Mouse (Mus musculus): ENCODE data around the gene Olfr412. TPM values are rescaled to one million over a fixed set of nuclear protein-coding genes. Genes with fewer than 3 reads are reported as not detected.

Gene Olfr412
- polyA plus RNA-seq, 1 experiment = not detected

GRCm38 (mm10) chr11:74405201-74405600 is 43.3 kb downstream of the Olfr412 start:
- no peak overlapping the region for H3K4me3 ChIP-seq (ENCODE audit: insufficient read depth, low read depth, low read length)
- H3K4me1 ChIP-seq (ENCODE audit: control insufficient read depth, insufficient read depth, insufficient read length, low read length) = peaks cover 5% of the 10 kb centered on the region; the same call in 1 of the 2 replicates
- H3K27ac ChIP-seq (replicated peaks; ENCODE audit: low read depth, low read length) = no peak overlapping the region

DNA sequence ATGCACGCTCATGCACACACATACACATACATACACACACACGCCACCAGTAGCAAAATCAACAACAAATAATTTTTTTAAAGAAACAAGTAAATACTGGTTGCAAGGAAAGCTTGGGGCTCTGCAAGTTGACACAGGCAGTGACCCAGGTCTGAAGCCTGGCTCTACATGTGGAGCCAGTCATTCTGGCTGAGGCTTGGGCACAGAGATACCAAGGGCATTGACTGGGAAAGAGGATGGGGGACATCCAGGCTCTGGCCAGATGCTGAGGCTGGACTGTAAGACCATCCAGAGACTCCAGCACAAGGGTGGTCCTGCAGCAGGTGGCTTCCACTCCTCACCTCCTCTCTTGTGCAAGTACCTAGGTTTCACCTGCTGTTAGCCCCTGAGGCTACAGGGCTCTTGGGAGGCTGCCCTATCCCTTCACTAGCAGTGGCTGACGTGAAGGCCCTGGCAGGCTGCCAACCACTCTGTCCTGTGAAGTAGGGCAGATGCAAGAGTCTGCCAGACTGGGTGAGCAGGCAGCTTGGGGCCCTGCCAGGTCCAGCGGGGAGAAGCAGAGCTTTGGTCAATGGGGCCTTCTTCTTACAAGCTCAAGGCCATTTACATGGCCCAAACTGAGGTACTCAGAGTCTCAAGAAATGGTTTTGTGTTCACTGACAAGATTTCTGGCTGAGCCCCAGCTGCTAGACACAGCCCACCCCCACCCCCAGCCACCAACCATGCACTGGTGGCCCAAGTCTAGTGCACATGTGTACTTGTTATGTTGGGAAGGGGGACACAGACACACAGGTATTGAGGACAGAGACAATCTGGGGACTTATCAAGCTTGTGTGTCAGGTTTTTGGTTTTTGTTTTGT is 46.9 kb downstream of the Olfr412 start:
- no peak overlapping the region for H3K27ac ChIP-seq (replicated peaks; ENCODE audit: low read depth, low read length)
- no peak overlapping the region for H3K4me3 ChIP-seq (ENCODE audit: insufficient read depth, low read depth, low read length)
- peaks cover 15% of the 10 kb centered on the region for H3K4me1 ChIP-seq (ENCODE audit: control insufficient read depth, insufficient read depth, insufficient read length, low read length)

- Histone ChIP-seq H3K4me1 (ENCODE audit: control insufficient read depth, insufficient read depth, insufficient read length, low read length) (peaks cover 19% of the 10 kb centered on the region), H3K27ac (replicated peaks; ENCODE audit: low read depth, low read length) (no peak overlapping the region), H3K4me3 (ENCODE audit: insufficient read depth, low read depth, low read length) (no peak overlapping the region)
Measured at GRCm38 (mm10) chr11:74409447-74409754, 47.5 kb downstream of the Olfr412 start.

- Histone ChIP-seq H3K4me1 (ENCODE audit: control insufficient read depth, insufficient read depth, insufficient read length, low read length) (peaks cover 19% of the 10 kb centered on the region), H3K27ac (replicated peaks; ENCODE audit: low read depth, low read length) (no peak overlapping the region), H3K4me3 (ENCODE audit: insufficient read depth, low read depth, low read length) (no peak overlapping the region)
Measured at GRCm38 (mm10) chr11:74409757-74410174, 47.9 kb downstream of the Olfr412 start.

DNA sequence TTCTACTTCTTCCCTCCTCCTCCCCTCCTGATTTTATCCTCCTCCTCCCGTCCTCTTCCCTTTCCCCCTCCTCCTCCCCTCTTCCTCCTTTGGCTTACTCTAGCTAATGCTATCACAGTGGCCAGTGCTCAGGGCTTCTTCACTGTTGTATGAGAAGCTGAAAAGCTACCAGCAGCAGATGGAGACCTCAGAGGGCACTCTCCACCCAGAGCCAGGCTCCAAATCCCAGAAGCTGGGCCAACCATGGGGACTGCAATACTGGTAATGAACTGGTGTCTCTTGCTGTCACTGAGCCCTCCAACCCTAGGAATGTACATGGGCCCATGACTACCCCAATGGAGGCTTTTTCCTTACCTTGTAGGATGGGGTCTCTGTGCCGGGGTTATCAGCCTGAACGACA is 50.1 kb downstream of the Olfr412 start:
- peaks cover 19% of the 10 kb centered on the region for H3K4me1 ChIP-seq (ENCODE audit: control insufficient read depth, insufficient read depth, insufficient read length, low read length)
- no peak overlapping the region for H3K4me3 ChIP-seq (ENCODE audit: insufficient read depth, low read depth, low read length)
- no peak overlapping the region for H3K27ac ChIP-seq (replicated peaks; ENCODE audit: low read depth, low read length)

GRCm38 (mm10) chr11:74412462-74412861 is 50.6 kb downstream of the Olfr412 start:
- 0 out of 2 replicates have a peak overlapping the region, but pooled peaks have one; percentile 3 for H3K27ac ChIP-seq (replicated peaks; ENCODE audit: low read depth, low read length)
- H3K4me1 ChIP-seq (ENCODE audit: control insufficient read depth, insufficient read depth, insufficient read length, low read length) = peaks cover 19% of the 10 kb centered on the region
- H3K4me3 ChIP-seq (ENCODE audit: insufficient read depth, low read depth, low read length) = no peak overlapping the region

- Histone ChIP-seq H3K4me1 (ENCODE audit: control insufficient read depth, insufficient read depth, insufficient read length, low read length) (peaks cover 19% of the 10 kb centered on the region), H3K27ac (replicated peaks; ENCODE audit: low read depth, low read length) (0 out of 2 replicates have a peak overlapping the region, but pooled peaks have one; percentile 15), H3K4me3 (ENCODE audit: insufficient read depth, low read depth, low read length) (no peak overlapping the region)
Measured at GRCm38 (mm10) chr11:74413449-74413972, 51.6 kb downstream of the Olfr412 start.

DNA sequence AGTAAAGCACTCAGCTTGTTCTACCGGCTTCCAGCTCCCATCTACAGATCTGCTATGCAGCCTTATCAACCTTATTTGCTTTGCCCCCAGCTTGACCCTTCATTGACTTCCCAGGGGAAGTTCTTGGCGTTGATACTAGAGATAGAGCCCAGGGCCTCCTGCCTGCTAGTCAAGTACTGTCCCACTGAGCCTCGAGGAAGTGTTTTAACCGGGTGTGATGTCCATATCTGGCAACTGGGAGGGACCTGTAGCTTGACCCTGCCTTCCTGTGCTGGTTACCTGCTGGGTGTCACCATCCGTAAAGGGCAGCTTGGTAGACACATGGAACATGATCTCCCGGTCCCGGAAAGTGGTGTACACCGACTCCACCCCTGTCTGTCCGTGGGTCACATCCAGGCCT is 52.2 kb downstream of the Olfr412 start:
- Histone ChIP-seq H3K4me1 (ENCODE audit: control insufficient read depth, insufficient read depth, insufficient read length, low read length) (peaks cover 19% of the 10 kb centered on the region), H3K4me3 (ENCODE audit: insufficient read depth, low read depth, low read length) (no peak overlapping the region), H3K27ac (replicated peaks; ENCODE audit: low read depth, low read length) (no peak overlapping the region)

GRCm38 (mm10) chr11:74415736-74416135 is 53.9 kb downstream of the Olfr412 start:
- Histone ChIP-seq H3K27ac (replicated peaks; ENCODE audit: low read depth, low read length) (no peak overlapping the region), H3K4me3 (ENCODE audit: insufficient read depth, low read depth, low read length) (no peak overlapping the region), H3K4me1 (ENCODE audit: control insufficient read depth, insufficient read depth, insufficient read length, low read length) (peaks cover 11% of the 10 kb centered on the region)

Other genes starting within 250 kb of the Olfr412 start
- not detected in 2 replicates for gene Olfr401, start 248.4 kb upstream of the Olfr412 start, polyA plus RNA-seq (2012; ENCODE audit: insufficient read depth, insufficient read length, missing spikeins)
- not detected in 2 replicates for gene Olfr402, start 208.5 kb upstream of the Olfr412 start, polyA plus RNA-seq (2012; ENCODE audit: insufficient read depth, insufficient read length, missing spikeins)
- not detected in 2 replicates for gene Olfr403, start 175.8 kb upstream of the Olfr412 start, polyA plus RNA-seq (2012; ENCODE audit: insufficient read depth, insufficient read length, missing spikeins)
- gene Olfr43, start 150.7 kb upstream of the Olfr412 start, polyA plus RNA-seq (2012; ENCODE audit: insufficient read depth, insufficient read length, missing spikeins) = not detected in 2 replicates
- gene Olfr406, start 102.3 kb upstream of the Olfr412 start, polyA plus RNA-seq (2012; ENCODE audit: insufficient read depth, insufficient read length, missing spikeins) = not detected in 2 replicates
- gene Olfr59, start 78.3 kb upstream of the Olfr412 start, polyA plus RNA-seq (2012; ENCODE audit: insufficient read depth, insufficient read length, missing spikeins) = not detected in 2 replicates
- gene Olfr410, start 24.0 kb upstream of the Olfr412 start, polyA plus RNA-seq (2012; ENCODE audit: insufficient read depth, insufficient read length, missing spikeins) = not detected in 2 replicates
- gene Olfr411, start 9.4 kb upstream of the Olfr412 start, polyA plus RNA-seq (2012; ENCODE audit: insufficient read depth, insufficient read length, missing spikeins) = not detected in 2 replicates
- gene Rap1gap2, start 248.8 kb downstream of the Olfr412 start, polyA plus RNA-seq (2012; ENCODE audit: insufficient read depth, insufficient read length, missing spikeins) = 2.2 and 4.5 TPM in 2 replicates